Mouse (Mus musculus) liver, postnatal 0 days (tissue): ENCODE results near the gene Cpeb3.

Experiments
- CTCF ChIP-seq: sonication (generic); IDR thresholded peaks from 2 replicates; pipeline ENCODE4 v1.5.1; 2016; ENCODE audit warnings: antibody characterized with exemption, low read depth
- EP300 ChIP-seq: IDR thresholded peaks from 2 replicates; pipeline ENCODE4 v1.6.1; 2016; ENCODE audit warnings: antibody characterized with exemption, low read depth, mild to moderate bottlenecking

DNA sequence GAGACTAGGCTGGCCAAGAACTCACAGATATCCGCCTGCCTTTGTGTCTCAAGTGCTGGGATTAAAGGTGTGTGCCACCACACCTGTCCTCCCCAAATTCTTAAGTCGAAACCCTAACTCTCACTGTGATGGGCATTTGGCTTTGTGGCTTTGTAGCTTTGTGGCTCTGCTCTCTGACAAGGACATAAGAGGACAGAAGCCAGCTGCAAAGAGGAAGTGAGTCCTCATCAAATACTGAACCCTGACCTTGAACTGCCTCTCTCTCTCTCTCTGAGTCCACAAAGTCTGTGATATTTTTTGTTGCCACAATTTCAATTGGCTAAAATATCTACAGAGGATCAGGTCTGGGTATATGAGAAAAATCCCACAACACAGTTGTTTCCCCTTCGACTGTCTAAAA is 39.8 kb upstream of the Cpeb3 start:
- TF ChIP-seq CTCF (no peak), EP300 (no peak)
